Mouse (Mus musculus): ENCODE measurements at regions not wholly inside any gene's neighbourhood (a gene's known extent, or its start where the extent isn't known, plus 50 kb on each side); places are given as distances from the start of the nearest gene placed in this dataset.

DNA sequence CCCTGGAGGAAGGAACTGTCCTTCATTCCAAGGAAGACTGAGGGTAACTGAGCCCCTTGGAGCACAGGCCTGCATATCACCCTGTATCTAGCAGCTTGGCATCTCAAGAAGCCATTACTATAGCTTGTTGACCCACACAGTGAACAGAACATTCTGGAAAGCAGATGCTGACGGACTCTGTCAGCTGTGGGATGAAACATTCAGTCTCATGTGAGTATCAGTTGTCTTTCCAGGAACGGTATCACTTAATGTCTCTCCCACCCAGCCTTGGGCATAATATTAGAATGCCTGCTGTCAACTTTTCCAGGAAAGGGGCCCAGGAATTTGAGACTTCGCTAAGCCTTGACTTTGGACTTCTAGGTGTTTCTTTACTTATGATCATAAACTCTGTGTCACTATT, 76.3 kb upstream of the Egln3 start:
- in situ Hi-C loops (cut with MboI, MseI) = no loop called here

DNA sequence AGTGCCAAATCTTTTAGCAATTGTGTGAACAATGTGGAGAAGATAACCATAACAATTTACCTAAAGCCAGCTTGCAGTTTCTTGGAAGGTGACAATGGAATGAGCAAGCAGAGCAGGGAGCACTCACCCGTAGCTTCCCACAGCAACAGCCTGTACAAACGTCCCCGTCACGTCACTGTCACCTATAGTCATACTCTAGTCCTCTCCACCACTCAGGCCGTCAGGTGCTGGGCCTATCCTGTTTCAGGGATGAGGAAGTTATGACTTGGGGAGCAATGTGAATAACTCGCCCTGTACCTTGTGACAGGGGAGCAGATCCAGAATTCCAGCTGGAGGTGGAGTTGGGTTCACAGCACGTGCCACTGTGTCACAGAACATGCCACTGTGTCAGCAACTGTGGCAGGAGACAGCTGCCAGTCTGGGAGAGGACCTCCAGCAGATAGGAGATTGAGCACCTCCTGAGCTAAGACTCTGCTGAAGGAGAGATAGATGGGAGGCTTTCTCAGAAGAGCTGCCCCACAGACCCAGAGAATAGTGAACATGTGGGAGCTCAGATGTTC, 73.4 kb upstream of the Egln3 start:
- in situ Hi-C loops (cut with MboI, MseI) = no loop called here

DNA sequence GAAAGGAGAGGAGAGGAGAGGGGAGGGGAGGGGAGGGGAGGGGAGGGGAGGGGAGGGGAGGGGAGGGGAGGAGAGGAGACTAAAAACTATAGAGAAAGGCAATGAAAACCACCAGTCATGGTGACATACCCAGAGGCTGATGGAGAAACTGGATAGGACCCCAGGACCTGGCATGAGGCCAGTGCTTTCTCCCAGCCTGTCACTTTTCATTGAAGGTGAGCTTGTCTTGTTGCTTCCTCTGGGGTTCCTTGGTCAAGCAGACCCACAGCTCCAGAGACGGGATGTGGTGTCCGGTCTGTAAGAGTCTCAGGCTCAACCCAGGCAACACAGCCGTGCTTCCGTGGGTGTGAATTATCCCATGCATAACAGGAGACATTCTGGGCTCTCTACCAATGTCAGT, 69.8 kb upstream of the Egln3 start:
- in situ Hi-C loops (cut with MboI, MseI) = no loop called here

DNA sequence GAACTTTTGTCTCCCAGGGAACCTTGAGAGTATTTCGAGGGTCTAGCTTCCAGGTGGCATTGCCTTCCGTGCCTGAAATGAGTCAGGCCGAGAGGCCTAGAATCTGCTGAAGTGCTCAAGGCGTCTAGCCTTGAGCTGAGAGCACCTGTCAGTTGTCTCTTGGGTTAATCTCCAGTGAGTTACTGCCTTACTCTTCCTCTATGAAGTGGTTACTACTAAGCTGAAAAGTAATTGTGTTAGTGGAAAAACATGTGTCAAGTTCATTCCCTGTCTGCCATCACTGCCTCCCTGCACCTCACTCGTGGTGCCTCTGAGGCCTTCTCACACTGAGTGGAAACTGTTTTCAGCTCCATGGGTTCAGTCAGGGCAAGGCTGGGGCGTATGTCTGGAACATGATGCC, 69.0 kb upstream of the Egln3 start:
- in situ Hi-C loops (cut with MboI, MseI) = no loop called here

DNA sequence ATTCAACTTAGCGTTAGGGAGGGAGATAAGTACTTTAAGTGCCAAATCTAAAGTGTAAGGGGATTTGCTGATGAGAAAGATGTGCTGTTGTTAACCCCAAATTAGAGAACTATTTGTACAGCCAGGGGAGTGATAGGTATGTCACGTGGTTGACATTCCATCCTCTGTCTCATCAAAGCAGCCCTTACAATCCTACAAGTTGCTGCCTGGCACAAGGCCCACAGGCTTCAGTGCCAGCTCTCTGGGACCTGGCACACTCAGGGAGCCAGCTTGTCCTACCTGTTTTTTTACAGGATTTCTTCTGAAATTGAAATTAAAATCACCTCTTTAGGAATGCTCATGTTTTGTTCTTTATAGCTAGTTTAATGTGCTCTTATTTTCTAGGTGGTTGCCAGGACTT, 68.6 kb upstream of the Egln3 start:
- in situ Hi-C loops (cut with MboI, MseI) = no loop called here

DNA sequence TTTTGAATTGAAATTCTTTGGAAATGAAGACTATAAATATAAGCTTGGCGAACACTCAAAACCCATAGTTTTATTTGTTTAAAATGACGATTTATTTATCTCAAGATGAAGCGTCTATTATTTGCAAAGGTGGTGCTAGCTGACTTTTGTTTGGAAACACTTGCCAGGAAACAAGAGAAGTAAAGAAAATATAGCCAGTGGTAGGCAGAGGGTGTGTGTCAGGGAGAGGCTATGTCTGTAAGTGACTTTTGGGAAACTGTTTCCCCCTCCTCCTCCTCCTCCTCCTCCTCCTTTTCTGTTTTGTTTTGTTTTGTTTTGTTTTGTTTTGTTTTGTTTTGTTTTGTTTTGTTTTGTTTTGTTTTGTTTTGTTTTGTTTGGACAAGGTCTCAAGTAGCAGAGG, 62.2 kb upstream of the Egln3 start:
- in situ Hi-C loops (cut with MboI, MseI) = no loop called here

DNA sequence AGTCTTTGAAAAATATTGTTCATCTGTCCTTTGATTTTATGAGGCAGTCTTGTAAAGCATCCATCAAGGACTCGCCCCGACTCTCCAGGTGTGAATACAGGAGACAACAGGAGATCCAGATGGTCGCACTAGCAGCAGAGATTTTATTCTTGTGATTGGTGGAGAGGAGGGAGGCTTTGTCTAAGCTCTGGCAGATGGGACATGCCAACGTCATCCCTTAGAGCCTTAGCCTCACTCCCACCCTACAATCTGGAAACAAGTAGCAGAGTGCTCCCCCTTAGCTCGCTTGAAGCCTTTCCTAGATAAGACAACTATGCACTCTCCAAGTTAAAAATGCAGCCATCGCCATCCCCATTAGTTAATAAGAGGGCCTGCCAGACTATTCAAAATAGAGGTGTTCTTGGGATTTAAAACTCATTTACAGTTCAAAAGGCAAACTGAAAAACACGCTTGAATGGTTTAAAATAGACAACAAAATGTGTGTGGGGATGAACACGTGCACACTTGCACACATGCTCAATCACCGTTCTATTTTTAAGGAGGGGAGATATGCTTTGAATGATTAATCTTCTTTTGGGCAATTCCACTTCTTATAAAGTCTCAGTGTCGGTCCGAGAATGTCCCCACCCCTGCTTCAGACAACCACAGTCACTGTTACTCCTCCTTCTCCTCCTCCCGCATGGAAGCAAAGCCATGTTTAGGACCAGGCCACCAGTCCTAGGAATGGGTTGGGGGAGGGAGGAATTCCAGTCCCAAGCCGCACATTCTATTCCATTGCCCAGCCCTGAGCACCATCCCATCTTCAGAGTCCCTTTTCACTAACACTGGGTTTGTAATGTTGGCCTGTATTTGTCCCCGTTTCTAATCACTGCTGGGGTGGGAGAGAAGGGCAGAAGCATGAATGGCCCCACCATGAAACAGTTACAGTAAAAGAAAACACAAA, 61.5 kb upstream of the Egln3 start:
- in situ Hi-C loops (cut with MboI, MseI) = no loop called here

DNA sequence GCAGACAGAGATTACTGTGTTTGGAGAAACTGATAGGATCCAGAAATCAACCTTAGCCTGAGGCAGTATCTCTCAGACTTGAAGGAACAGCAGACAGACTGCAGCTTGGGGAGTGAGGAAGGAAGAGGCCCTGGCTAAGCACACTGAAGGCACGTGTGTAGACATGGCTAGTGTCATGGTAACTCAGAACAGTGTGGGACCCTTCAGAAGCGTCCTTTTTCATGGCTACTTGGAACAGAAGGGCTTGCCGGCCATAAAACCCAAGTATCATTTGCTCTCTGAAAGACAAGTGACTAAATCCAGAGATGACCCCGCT, 60.7 kb upstream of the Egln3 start:
- in situ Hi-C loops (cut with MboI, MseI) = no loop called here

DNA sequence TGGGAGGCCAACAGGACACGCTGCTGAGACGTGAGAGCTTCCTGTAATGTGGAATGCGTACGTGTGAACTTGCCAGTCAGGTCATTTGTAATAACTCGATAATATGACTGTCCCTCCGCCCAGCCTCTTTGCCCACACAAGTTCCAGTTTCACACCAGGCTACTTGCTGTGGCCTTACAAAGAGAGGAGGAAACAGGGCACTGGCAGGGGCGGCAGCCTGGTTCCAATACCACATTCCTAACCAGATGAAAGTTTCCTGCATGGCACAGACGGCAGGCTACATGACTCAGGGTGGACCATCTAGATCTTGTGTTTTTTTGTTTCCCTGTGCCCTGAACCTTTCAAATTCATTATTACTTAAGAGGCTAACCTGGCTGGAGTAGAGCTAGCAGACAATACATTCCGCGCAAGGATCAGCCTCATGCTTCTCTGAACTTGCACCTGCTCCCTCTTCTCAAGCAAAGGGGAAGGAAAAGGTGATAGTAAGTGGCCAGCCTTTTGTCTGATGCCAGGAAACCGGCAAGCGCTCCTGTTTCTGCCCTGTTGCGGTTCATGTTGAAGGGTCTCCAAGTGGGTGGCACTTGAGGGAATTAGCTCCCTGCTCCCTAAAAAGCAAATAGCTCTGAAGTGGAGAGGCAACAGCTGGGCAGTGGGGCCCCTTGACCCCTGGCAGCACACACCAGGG, 60.2 kb upstream of the Egln3 start:
- in situ Hi-C loops (cut with MboI, MseI) = no loop called here

DNA sequence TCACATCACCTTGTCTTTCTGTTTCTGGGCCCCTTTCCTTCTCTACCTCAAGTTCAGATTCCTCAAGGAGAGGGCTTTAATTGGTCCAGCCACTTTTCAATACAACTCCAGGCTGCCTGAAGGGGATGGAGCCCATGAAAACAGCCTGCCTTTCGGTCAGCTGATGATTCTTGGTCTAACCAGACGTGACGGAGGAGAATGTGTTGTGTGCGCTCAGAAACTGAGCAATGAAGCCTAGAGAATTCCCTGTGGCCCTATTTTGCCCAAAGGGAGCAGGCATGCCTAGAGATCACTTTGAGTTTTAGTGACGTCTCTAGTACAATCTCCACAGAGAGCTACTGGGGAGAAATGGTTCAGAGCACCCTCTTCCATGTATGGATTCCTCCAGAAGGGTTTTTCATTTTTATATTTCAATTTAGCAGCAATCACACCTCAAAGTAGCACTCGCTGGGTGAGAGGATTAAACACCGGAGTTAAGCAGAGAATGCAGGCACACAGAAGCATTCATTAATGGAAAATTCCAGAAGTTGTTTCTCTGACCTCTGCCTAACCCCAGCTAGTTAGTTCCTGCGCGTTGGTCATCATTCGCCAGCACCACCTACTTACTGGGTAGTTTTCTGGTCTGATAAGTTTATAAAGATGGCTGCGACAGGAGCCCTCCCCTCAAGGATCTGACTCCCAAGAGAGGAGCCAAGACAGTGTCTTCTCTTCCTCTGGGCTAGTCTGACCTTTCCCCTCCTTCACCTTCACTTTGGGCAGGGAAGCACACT, 58.8 kb upstream of the Egln3 start:
- in situ Hi-C loops (cut with MboI, MseI) = no loop called here

DNA sequence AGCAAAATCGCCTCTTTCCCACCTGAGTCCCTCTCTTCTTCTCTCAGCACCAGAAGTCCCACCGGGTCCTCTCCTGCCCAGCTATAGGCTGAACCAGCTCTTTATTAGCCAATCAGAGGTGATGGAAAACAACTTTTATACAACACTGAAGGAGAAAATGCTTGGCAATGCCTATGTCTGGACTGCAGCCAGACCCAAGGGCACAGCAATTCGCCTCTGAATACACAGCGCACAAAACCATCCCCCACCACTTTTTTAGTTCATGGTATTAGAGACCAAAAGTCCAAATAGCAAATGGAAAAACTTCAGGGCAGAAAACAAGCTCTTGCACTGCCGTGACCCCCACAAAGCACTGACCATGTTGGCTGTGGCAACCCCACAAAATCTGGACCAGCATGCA, 57.8 kb upstream of the Egln3 start:
- in situ Hi-C loops (cut with MboI, MseI) = no loop called here

DNA sequence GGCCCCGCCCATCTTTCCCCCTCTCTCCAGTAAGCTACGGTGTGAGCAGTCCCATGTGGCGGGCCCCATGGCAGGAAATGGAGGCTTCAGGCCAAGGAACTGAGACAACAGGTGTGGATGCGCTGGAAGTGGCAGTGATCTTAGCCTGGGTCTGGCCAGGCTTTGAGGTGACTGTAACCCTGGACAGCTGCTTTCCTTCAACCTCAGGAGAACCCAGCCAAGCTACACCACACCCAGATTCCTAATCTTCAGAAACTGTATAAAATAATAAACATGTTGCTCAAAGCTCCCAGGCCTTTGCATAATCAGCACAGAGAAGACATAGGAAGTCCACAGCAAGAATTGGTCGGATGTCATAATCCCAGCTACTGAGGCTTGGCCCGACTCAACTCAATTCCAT, 56.8 kb upstream of the Egln3 start:
- in situ Hi-C loops (cut with MboI, MseI) = no loop called here

DNA sequence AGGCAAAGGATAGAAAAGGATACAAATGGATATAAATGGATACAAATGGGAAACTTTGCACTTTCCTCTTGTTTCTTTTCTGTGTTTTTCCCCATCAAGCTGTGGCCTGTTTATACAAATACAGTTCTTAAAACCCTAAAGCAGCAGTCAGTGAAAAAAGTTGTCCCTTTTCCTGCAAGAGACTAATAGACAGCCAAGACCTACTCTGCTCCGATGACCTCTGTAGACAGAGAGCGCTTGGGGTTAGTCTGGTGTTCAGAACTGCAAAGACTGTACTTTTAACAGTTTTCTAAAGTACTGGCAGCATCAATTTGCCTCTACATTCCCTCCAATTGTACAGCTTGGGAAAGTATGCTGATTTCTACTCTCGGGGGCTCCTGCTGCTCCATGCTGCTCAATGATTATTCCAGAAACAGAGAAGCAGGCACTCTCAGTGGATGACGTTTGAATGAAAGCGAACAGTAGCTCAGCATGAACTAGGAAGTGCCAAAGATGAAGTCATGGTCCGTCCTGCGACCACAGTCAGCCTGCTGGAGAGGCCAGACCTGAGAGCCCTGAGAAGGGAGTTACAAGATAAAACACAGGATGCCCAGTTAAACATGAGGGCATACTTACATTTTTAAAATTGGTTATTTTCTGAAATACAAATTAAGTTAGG, 54.2 kb upstream of the Egln3 start:
- in situ Hi-C loops (cut with MboI, MseI) = no loop called here

DNA sequence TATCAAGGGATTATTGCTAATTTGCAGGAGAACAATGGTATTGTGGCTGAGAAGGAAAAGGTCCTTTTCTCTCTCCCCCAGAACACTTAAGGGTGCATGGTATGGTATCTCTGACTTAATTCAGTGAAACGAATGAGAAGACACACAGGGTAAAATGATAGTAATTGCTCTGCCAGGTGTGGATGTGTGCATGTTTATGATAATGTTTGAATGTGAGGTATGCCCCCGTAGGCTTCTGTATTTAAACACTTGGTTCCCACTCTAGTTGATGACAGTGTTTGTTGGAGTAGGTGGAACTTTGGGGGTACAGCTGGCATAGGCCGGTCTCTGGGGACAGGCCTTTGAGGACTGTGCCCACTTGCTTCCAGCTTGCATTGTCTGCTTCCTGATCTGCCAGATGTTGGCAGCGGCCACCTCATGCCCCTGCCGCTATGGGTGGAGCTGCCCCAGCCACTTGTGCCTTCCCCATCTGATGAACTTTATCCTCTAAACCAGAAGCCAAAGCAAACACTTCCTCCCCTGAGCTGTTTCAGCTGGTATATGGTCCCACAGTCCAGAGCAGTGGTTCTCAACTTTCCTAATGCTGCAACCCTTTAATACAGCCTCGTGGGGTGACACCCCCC, 53.0 kb upstream of the Egln3 start:
- in situ Hi-C loops (cut with MboI, MseI) = no loop called here
